Mouse (Mus musculus): ENCODE data around the gene Fbxl8.
"Not testable (repeated sequence)": the region's sequence is repeated elsewhere in the genome, so short reads cannot be mapped to it uniquely, and the experiment has no call there.

Fbxl8 gene

DNA sequence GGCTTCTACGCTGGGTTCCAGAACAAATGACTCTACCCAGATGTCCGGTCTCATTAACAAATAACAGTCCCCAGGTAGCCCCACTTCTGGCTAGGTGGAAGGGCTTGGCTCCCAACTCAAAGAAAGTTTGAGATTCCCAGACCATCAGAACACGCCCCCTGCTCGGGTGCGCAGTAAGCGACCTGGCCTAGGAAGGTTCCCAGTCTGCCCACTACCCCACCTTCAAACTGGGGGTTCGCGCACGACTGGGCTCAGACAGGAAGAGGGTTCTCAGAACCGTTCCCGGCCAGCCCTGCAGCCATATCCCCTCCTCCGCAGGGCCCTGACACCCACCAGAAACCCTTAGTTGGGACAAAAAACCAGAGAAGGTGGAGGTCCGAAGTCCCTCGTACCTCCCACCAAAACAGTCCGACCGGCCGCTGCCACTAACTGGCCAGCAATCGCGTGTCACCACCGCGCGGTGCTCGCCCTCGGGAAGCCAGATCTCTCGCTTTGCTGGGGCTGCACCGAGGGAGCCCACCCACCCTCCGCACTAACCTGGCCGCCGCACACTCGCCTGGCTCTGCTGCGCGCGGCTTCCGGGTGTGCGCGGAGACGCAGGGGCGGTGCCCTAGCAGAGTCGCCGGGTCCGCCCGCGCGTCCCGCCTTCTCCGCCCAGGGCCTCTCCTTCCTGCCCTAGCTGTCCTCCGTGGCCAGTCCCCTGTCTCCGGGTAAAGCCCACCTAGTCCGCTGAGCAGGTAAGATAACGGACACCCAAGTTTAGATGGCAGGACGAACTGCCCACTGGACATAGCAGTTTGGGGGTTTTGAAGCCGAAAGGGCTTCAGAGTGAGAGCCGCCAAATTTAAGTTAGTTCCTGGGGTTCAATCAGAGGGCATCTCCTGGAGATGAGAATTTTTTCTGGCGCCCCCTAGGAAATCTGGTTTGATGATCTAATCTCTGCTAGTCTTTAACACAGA, at the start of gene Fbxl8, which contains the start of gene Tradd:
Fbxl8 (plus strand) TSS at position 625 of the 959 bp plus-strand sequence.
Tradd (minus strand) TSS at position 586 of the 959 bp plus-strand sequence.
- peak in 1 of 2 experiments; percentile 54 for DNase-seq (ENCODE audit: low spot score in 2 of 2)

DNA sequence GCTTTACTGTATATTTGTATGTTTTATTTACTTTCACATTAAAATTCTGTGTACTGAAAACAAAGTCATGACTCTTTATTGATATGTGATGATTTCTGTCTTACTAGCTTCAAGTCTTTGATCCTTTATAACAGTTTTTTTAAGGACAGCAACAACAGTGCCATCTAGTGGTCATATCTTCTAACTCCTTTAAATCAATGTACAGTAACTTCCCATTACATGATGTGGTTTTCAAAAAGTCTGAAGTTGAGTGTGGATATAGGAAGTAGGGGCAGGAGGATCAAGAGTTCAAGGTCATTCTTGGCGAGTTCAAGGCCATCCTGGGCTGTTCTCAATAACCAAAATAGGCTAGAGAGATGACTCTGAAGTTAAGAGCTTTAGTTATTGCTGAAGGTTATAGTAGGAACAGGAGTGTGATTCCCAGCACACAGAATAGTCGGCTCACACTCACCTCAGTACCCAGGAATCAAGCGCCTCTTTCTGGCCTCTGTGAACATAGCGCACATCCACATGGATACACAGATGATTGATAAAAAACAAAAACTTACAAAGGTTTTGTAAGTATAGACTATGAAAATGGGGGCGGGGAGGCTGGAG, 46.4 kb upstream of the Fbxl8 start:
- DNase-seq (ENCODE audit: low spot score in 2 of 2): no peak

DNA sequence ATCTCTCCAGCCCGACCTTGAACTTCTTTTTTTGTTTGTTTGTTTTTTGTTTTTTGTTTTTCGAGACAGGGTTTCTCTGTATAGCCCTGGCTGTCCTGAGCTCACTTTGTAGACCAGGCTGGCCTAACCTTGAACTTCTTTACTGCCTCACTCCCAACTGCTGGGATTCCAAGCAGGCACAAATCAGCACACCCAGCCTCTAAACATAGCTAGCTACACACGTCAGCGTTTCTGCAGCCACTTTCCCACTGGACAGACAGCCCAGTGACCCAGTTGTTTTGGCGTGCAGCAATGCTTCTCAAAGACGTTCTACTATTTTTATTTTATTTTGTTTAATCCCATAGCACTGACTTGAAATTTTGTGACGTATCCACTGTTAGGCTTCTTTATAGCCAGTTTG, 40.6 kb upstream of the Fbxl8 start:
- no peak for DNase-seq (ENCODE audit: low spot score in 2 of 2)

DNA sequence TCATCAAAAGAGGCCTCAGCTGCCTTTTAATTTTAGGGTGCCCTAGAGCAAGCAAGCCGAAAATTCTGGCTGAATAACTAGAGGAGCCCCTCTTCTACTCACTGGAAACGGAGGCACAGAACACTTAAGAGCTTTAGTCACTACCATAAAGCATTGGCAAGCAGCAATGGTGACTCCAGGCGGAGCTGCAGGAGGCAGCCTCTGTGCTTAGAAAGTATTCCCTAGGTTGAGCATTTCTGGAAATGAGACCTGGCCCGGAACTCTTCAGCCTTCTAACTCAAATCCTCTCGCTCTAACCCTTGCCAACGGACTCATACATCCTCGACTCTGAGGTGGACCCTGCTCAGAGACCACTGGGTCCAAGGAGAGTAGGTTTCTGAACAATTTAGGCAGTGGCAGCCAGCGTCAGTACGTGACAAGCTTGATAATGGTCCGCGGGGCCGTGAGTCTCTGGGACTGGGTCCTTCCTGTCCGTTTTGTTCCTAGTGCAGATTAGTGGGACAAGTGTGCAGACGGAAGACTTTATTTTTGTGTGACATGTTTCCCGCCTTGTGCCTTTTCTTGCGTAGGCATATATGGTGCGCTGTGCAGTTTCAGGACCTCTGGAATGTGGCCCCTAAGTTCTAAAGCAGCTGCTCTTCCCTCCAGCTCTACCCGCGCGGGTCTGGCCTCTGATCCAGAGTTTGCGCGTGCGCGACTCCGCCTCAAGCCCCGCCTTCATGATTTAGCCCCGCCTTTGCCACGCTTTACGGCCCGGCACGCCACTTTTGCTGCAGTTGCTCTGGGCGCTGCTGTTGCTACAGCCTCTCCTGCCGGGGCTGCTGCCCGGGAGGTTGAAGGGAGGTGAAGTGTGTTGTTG, 39.8 kb upstream of the Fbxl8 start, which contains the start of gene D230025D16Rik:
D230025D16Rik (plus strand) TSS at position 733 of the 859 bp plus-strand sequence.
- DNase-seq (ENCODE audit: low spot score in 2 of 2): peak; percentile 96

DNA sequence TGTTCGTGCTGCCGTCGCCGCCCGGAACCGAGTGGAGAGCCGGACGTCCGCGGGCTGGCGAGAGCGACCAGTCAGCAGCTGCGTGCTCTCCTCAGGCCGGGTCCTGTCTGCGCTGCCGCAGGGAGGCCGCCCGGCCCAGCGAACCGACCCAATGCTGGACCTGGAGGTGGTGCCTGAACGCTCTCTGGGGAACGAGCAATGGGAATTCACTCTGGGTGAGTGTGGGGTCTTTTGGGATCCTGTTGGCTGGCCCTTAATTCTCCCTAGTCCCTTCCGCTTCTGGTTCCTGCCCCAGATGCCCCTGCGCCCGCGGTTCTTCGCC, 39.2 kb upstream of the Fbxl8 start:
- DNase-seq (ENCODE audit: low spot score in 2 of 2): no peak

DNA sequence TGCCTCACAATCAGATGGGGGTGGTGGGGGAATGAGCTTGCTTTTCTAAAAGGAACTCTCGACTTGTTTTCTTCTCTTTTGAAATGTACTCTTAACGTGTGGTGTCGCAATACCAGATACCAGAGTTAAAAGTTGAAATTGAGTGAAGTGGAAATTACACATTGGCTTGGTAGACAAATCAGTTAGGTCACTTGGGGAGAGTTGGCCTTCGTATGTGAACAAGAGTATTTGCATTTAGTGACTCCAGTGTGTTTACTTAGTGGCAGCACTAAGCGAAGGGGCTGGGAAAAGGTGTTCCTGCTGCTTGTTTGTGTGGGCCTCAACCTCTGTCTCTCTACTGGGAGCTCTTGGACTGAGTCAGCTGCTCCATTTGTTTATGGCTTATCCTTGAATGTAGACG, 38.5 kb upstream of the Fbxl8 start:
- DNase-seq (ENCODE audit: low spot score in 2 of 2): no peak

DNA sequence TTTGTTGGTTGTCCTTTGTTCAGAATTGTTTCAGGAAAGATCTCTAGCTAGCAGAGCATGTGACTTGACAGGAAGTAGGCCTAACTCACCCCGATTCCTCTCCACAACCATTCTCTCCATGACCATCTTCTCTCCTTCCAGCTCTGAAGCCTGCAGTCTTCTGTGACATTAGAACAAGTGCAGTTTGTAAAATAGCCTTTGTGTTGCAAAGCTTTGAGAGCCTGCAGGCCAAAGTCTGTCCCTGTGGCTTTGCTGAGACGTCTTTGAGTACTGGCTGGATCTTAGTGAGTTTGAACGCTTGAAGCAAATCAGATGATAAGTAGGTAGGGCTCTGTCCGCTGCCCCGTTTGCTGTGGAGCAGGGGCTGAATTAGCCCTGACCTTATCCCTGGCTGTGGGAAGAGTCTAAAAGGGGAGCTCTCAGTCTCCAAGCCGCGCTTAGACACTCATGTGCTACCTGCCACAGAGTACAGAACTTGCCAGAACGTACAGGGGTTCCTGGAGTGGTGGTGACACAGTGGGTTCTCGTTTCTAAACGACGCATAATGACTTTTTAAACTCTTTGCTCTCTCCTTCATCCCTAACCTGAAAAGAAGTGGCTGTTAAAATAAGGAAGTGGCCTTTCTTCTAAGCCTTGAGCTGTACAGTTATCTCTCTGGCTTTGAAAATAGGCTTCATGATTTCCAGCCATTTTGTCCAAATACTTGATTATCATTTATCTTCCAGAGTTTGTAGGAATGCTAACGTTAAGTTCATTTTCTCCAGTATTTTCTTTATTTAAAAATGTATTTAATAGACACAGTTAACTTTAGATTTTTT, 32.7 kb upstream of the Fbxl8 start:
- DNase-seq (ENCODE audit: low spot score in 2 of 2): no peak

DNA sequence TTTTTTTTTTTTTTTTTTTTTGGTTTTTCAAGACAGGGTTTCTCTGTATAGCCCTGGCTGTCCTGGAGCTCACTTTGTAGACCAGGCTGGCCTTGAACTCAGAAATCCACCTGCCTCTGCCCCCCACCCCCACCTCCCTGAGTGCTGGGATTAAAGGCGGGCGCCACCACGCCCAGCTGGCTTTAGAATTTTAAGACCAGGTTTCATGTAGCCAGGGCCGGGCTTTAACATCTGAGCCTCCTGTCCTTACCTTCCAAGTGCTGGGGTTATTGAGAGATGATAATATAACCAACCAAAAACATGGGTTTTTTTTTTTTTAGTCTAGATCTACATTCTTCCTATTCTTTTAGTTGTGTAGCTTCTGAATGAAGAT, 32.1 kb upstream of the Fbxl8 start:
- DNase-seq (ENCODE audit: low spot score in 2 of 2): not testable (repeated sequence)

DNA sequence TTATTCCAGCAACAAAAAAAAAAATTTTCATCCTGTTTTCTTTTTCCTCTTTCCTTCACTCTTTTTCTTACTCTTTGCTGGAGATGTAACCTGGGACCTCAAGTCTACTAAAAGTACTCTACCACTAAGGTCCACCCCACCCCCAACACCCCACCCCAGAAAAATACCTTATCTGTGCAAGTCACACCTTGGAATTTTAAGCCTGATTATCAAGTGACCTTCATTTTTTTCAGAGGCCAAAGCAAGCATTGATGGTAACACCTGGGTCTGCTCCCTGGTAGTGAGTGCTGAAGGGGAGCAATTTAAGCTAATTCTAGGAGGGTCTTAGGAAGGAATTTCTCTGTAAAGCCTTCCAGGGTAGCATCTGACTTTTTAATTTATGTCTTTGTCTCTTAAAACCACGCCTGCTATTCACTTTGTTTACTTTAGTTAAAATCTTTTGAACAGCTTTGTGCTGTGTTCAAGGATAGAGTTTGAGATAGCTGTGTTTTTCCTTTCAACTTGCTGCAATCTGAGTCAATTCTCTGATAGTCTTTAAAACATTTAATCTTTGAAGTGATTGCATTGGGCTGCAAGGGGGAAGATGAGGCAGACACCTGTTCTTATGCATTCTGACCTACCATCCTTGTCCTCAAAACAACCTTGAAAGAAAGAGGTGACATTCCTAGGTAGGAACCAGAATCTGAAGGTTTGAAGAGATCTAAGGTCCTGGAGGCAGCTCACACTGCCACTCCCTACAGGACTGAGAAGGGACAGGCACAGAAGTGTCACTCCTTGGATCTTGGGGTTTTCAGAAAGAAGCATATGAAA, 31.1 kb upstream of the Fbxl8 start:
- DNase-seq (ENCODE audit: low spot score in 2 of 2): no peak

DNA sequence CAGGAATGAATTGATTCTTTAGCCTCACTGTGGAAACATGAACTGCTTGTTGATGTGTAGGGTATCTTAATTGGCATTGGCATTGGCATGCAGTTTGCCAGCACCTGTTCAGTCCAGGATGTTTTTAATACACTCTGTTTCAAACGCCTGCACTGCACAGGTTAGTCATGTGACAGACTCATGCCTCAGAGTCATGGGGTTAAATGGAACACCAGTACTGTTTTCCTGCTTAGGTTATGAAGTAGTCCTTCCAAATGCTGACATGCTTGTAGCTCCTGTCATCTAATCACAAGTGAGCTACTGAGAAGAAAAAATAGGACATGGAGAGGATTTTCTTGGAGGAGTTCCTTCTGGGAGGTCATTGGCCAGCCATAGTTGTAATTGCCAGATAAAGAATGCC, 29.2 kb upstream of the Fbxl8 start:
- DNase-seq (ENCODE audit: low spot score in 2 of 2): no peak

DNA sequence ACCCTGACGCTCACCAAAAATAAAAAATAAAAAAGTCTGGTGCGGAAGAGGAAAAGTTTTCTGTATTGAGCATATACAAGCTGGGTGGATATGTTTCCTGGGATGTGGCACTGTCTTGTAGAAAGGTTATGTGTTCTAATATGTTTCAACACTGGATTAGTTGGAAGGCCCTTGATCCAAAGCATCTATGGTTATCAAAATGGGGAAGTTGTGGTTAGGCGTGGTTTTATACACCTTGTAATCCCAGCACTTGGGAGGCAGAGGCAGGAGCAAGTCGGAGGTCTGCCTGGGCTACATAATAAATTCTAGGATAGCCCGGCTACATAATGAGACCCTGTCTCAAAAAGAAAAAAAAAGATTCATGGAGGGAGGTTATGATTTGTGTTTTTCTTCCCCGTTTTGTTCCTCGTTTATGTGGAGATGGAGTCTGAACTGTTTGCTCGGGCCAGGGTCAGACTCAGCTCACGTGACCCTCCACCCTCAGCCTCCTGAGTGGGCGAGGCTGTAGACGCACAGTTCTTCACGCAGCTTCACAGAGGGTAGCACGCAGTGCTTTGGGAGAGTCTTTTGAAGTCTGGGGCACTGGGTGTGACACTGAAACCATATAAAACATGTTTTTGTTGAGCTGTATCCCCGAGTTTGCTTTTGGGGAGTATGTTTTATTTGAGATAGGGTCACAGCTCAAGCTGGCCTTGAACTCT, 26.9 kb upstream of the Fbxl8 start:
- no peak for DNase-seq (ENCODE audit: low spot score in 2 of 2)

DNA sequence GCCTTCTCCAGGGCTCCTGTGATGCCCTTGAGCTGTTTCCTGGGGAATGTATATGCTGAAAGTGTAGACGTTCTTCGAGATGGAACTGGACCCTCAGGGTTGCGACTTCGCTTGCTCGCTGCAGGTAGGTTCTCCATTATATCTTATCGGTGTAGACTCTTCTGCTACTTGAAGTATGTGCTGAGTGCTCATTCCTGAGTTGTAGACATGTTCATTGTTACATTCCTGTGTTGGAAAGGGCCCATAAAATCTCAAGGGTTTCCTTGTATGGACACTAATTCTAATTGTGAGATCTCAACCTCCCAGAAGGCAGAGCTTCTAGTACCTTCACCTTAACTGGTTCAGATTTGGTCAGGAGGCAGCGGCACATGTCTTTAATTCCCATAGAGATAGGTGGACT, 23.4 kb upstream of the Fbxl8 start:
- DNase-seq (ENCODE audit: low spot score in 2 of 2): no peak

DNA sequence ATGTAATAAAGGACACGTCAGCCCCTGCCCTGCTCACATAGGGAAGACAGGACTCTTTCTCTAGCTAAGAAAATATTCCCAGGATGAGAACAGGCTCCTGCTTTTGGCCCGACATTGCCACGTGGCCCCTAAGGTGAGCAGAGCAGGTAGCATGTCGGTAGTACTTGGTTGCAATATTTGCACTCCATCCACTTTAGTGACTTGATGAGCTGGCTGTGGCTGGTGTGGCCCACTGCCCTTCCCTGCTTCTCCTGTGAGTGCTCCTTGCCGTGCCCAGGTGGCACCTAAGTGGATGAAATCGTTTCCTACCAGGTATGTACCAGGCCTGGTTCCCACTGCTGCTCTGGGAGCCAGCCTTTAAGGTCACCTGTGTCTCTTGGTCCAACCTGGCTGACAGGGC, 12.5 kb upstream of the Fbxl8 start:
- DNase-seq (ENCODE audit: low spot score in 2 of 2): no peak

DNA sequence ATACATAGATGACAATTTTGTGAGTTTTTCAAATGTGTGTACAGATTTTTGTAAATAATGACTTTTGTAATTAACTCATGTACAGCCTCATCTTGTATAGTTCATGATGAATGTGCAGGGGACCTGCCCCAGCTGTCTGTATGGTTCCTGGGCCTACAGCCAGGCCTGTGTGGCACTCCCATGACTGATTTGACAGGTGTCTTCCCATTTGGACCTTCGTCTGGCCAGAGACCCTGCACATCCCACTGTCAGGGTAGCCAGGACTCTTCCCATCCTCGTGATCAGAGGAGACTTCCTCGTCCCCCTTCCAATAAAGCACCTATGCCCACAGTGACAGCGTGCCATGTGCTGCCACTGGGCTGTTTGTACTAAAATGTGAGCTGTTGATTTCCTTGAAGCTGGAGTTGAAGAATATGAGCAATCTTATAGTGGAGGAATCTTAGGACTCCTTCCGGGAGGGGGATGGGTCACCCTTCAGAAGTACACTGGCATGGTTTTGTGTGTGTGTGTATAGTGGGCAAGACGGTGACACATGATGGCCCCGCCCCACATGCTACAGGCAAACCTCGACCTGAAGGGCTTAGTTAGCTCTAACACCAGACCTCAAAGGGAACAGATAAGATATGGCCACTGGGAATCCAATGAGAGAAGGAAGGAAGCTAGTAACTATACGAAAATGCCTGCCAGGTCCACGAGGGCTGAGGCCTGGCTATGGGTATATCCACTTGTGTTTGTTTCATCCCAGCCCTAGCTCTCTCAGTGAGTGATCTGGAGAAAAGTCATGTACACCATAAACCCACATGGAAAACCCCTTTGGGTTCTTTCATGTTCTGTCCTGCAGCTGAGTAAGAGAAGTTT, 11.5 kb upstream of the Fbxl8 start:
- peak in 1 of 2 experiments; percentile 28 for DNase-seq (ENCODE audit: low spot score in 2 of 2)

DNA sequence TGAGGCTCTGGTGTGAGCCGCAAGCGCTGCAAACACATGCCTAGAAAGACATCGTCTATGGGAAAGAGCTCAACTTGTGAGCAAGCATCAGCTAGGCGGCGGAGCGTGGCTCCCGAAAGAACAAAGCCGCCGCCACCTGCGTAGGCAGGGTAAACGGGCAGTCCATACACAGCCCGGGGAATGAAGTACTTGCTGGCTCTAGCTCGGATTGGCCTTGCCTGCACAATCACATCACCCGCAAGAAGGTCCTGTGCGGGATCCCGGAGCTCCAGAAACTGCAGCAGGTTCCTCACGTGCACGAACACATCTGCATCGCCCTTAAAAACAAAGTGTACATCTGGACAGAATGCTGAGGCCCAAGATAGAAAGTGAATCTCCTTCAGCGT, 10.7 kb upstream of the Fbxl8 start:
- DNase-seq (ENCODE audit: low spot score in 2 of 2): no peak

DNA sequence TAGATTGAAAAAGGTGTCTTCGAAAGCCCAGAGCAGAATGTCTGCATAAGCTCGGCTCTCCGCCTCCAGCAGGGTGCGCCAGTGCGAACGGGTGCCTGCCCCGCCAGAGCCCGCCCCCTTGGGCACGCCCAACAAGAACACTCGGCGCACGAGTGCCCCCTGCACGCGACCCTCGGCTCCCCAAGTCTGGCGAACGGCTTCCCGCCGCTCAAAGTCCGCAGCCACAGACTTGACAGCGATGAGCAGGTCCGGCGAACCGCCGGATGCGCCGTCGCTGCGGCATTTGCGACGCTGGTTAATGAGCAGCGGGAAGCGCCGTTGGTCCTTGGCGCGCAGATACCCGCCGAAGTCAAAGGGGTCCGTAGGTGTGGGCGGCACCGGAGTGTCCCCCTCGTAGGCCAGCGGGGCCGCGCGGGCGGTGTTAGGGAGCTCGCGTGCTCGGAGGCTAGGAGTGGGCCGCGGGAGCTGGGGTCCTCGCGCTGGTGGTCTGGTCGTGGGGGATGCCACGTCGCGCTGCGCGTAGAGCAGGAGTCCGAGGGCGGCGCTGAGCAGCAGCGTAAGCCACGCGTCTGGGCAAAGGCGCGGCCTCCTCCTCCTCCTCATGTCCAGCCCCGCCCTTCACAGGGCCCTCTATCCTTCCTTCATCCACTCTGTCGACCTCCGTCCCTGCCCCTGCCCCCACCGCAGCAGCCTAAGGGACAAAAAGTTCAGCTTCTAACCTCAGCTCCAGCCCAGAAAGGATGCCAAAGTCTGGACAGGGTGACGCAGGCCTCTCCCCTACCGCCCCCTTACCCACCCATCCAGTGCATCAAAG, 10.1 kb upstream of the Fbxl8 start:
- peak; percentile 92 to 93 for DNase-seq (ENCODE audit: low spot score in 2 of 2)

DNA sequence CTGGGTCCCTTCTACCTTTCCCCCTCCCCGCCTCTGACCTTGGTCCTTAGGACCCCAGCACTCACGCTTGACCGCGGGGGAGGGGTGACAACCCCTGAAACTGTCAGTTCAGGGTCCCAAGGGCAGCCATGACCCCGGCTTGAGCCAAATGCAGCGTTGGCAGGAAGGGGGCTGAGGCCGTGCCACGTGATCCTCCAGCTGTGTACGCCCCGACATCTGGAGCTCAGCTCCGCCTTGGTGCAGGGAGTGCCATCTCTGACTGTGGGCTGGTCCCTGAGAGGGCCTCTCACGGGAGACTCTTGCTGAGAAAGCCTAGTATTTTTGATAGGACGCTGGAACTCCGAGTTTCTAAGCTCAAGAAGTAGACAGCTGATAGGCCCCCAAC, 9.5 kb upstream of the Fbxl8 start, which contains the start of gene B3gnt9:
B3gnt9 (minus strand) TSS at position 188 of the 385 bp plus-strand sequence.
- peak; percentile 58 to 66 for DNase-seq (ENCODE audit: low spot score in 2 of 2)

All from right cerebral cortex, postnatal 10 days (tissue).